Mouse (Mus musculus) cerebellum, adult 2 months (tissue): ENCODE measurements around the gene Slc8a2. TPM values are rescaled to one million over a fixed set of nuclear protein-coding genes. Genes with fewer than 3 reads are reported as not detected.

Source experiments
- DNase-seq, 2 experiments: peaks; one replicate each; pipeline ENCODE4 v3.0.0; 2021
- H3K27ac ChIP-seq: fragments of 200-500 bp; 2 replicates; pipeline ENCODE4 v1.5.1; 2012; ENCODE audit warnings: low read length, control low read depth, inconsistent platforms; ENCODE audit not compliant: insufficient read depth
- H3K27me3 ChIP-seq: fragments of 200-500 bp; 2 replicates; pipeline ENCODE4 v1.6.1; 2012; ENCODE audit warnings: inconsistent platforms, mild to moderate bottlenecking, low read length, moderate library complexity; ENCODE audit not compliant: control insufficient read depth, insufficient read depth
- H3K4me1 ChIP-seq: fragments of 200-500 bp; 2 replicates; pipeline ENCODE4 v1.6.1; 2011; ENCODE audit warnings: low read length; ENCODE audit not compliant: control insufficient read depth, insufficient read depth
- H3K4me3 ChIP-seq: fragments of 200-500 bp; replicated peaks from 2 replicates; pipeline ENCODE3; 2011; ENCODE audit warnings: mild to moderate bottlenecking, low read depth, low read length, control low read depth; ENCODE audit not compliant: insufficient read depth
- CTCF ChIP-seq: fragments of 200-500 bp; IDR thresholded peaks from 2 replicates; pipeline ENCODE4 v1.5.1; 2011; ENCODE audit warnings: low read depth, mild to moderate bottlenecking, control low read depth, low read length, moderate library complexity, borderline replicate concordance; ENCODE audit not compliant: insufficient read depth
- POLR2A ChIP-seq: fragments of 200-500 bp; IDR thresholded peaks from 2 replicates; pipeline ENCODE4 v1.6.1; 2011; ENCODE audit warnings: low read length, control low read depth, borderline replicate concordance; ENCODE audit not compliant: insufficient read depth
- WGBS: fragments of 180-500 bp; shearing (Covaris S2); methylation state at CpG from one replicate; pipeline ENCODE4 v1.1.7; 2018; 5-methylcytosine and 5-hydroxymethylcytosine counted together
- polyA plus RNA-seq: library from polyadenylated mRNA; depleted of rRNA; stranded (reverse); fragments of >200 nt; gene quantifications from 2 replicates; pipeline ENCODE4 v1.2.3, GENCODE M21; 2012

The Slc8a2 gene
- polyA plus RNA-seq, 1 experiment: 84.6 TPM

DNA sequence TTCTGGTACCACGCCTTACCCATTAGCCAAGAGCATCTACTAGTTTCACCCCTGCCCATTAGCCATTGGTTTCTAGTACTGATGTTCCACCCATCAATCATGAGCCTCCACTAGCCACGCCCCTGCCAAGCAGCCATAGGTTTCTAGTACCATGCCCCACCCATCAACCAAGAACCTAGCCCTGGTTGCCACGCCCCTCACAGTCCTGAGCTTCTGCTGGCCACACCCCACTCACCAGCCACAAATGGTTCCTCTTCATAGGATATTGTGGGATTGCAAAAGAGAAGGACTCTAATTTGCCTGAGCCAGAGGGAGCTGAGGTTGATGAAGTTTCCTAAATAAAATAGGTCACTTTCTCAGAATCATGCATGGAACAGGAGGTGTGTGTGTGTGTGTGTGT is 31.1 kb downstream of the Slc8a2 start:
- H3K4me1 ChIP-seq: peaks cover 35% of the 10 kb centered on the region
- H3K27me3 ChIP-seq: no peaks in the 10 kb centered on the region
- peak in 1 of 2 experiments; percentile 48 for DNase-seq
- TF ChIP-seq CTCF (no peak), POLR2A (no peak)
- H3K27ac ChIP-seq: no peak overlapping the region
- H3K4me3 ChIP-seq: no peak overlapping the region
- 76% methylated on average over 3 of the region's 3 CpGs for WGBS

- no peaks in the 10 kb centered on the region for H3K27me3 ChIP-seq
- H3K4me1 ChIP-seq: peaks cover 32% of the 10 kb centered on the region
- 80% methylated on average over 9 of the region's 9 CpGs for WGBS
- H3K4me3 ChIP-seq: no peak overlapping the region
- DNase-seq: no peak
- no peak overlapping the region for H3K27ac ChIP-seq
- TF ChIP-seq CTCF (no peak), POLR2A (no peak)
Measured at GRCm38 (mm10) chr7:16161302-16161701, 31.7 kb downstream of the Slc8a2 start.

DNA sequence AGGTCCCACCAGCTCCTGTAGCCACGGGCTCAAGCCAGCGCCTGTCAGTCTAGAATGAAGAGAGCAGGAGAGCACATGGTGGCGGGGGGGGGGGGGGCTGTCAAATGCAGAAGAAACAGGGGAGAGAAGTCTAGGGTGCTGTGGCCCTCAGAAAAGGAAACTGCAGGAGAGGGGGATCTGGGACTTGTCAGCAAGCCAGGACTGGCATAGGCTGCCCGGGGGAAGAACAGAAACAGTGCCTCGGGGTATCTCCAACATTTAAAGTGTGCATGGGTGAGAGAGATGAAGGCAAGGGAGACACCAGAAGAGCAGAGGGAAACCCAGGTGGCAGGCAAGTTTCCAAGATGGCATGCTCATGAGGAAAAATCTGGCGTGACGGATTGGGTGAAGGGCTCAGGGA is 32.4 kb downstream of the Slc8a2 start:
- peak in 1 of 2 experiments; percentile 40 for DNase-seq
- 14% methylated on average over 7 of the region's 7 CpGs for WGBS
- Histone ChIP-seq H3K4me3 (no peak overlapping the region), H3K27ac (no peak overlapping the region), H3K27me3 (no peaks in the 10 kb centered on the region), H3K4me1 (peaks cover 28% of the 10 kb centered on the region)
- no peak for TF ChIP-seq CTCF
- no peak for TF ChIP-seq POLR2A

GRCm38 (mm10) chr7:16172141-16172581 is 42.5 kb downstream of the Slc8a2 start:
- Histone ChIP-seq H3K4me3 (no peak overlapping the region), H3K27me3 (no peaks in the 10 kb centered on the region), H3K4me1 (peaks cover 22% of the 10 kb centered on the region), H3K27ac (no peak overlapping the region)
- peak; percentile 51 to 70 for DNase-seq
- 18% methylated on average over 1 of the region's 1 CpGs for WGBS
- no peak for TF ChIP-seq CTCF
- no peak for TF ChIP-seq POLR2A

GRCm38 (mm10) chr7:16172586-16173140 is 43.0 kb downstream of the Slc8a2 start:
- DNase-seq: no peak
- Histone ChIP-seq H3K4me3 (no peak overlapping the region), H3K27me3 (no peaks in the 10 kb centered on the region), H3K27ac (no peak overlapping the region), H3K4me1 (peaks cover 22% of the 10 kb centered on the region)
- TF ChIP-seq CTCF (no peak), POLR2A (no peak)
- WGBS: 4% methylated on average over 1 of the region's 1 CpGs

DNA sequence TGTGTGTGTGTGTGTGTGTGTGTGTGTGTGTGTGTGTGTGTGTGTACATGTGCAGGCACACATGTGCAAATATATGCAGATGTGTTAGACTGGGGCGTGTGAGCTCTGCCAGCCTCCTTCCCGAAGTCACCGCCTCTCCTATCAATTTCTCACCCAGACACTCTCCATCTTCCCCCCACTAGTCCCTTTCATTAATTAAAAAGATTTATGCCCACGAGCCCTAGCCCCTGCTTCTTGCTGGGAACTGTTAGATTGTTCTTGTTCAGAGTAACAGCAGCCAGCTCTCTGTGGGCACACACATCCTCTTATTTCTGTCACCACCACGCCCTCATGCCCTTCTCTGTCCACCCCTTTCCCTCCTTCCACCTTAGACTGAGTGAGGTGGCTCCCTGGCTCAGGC is 43.5 kb downstream of the Slc8a2 start:
- no peak for DNase-seq
- TF ChIP-seq CTCF (no peak), POLR2A (no peak)
- H3K4me1 ChIP-seq: peaks cover 22% of the 10 kb centered on the region
- no peaks in the 10 kb centered on the region for H3K27me3 ChIP-seq
- WGBS: 76% methylated on average over 5 of the region's 5 CpGs
- no peak overlapping the region for H3K27ac ChIP-seq
- no peak overlapping the region for H3K4me3 ChIP-seq

- peak; percentile 44; the same call in 1 of the 2 replicates for TF ChIP-seq CTCF
- TF ChIP-seq POLR2A: peak; percentile 35; the same call in 1 of the 2 replicates
- under 1% methylated on average over 41 of the region's 42 CpGs for WGBS
- DNase-seq: peak; percentile 63 to 67
- H3K27ac ChIP-seq: peak within 1 kb of the TSS; percentile 66
- H3K27me3 ChIP-seq: no peaks in the 10 kb centered on the region
- H3K4me3 ChIP-seq: peak within 1 kb of the TSS; percentile 94
- H3K4me1 ChIP-seq: peaks cover 22% of the 10 kb centered on the region
Measured at GRCm38 (mm10) chr7:16174597-16175541, 45.2 kb downstream of the Slc8a2 start, which contains the start of gene Meis3. Meis3 (plus strand) TSS chr7:16175090.
